Mouse (Mus musculus) B cell, adult 2 months (primary cell): ENCODE measurements around the gene Cux2.

Experiments
- DNase-seq, 2 experiments: peaks; one replicate each; pipeline ENCODE4 v3.0.0; 2022

The Cux2 gene

DNA sequence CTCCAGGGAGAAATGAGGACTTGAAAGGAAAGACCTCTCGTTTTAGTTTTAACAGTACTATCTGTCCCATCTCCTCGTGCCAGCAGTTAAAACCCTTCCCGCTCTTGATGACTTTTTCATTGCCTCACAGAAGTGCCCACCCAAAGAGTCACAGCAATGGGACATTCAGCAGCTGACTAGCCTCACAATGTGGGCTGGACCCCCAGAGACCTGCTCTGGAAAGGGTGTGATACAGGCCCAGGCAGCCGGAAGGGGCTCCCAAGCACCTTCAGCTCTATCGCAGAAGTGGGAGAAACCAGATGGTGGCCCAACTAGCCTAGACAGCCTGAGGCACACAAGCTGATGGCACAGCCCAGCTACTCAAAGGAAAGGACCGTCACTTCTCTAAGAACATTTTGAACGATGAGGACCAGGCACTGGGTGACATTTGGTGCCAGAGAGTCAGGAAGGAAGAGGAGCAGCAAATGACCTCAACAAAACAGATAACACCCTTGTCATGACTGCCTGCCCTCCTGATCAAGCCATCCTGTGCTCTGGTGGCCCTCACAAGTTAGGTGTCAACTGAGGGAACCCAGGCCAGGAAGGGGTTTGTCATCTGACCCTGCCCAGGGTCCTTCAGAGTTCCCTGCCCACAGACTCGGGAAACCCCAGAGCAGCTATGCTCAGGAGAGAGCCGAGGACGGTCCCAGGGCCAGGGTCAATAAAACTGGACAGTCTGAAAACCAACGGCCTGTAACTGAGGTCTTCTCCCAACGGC, 214.7 kb downstream of the Cux2 start:
- peak; percentile 36 to 46 for DNase-seq

DNA sequence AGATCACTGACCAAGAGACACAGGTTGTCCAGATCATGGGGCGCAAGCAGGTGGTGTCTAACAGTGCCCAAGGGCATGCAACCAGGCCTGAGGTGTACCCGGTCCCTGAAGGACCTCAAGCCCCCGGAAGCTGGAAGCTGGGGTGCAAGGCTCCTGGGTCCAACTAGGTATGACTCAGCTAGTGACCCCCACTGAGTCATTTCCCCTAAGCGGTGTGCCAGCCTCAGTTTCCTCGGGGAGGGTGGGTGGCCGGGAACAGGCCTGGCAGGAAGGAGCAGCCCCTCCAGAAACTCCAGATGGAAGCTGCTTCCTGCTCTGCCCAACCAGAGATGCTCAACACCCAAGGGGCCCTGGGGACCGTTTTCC, 215.7 kb downstream of the Cux2 start:
- DNase-seq: no peak

DNA sequence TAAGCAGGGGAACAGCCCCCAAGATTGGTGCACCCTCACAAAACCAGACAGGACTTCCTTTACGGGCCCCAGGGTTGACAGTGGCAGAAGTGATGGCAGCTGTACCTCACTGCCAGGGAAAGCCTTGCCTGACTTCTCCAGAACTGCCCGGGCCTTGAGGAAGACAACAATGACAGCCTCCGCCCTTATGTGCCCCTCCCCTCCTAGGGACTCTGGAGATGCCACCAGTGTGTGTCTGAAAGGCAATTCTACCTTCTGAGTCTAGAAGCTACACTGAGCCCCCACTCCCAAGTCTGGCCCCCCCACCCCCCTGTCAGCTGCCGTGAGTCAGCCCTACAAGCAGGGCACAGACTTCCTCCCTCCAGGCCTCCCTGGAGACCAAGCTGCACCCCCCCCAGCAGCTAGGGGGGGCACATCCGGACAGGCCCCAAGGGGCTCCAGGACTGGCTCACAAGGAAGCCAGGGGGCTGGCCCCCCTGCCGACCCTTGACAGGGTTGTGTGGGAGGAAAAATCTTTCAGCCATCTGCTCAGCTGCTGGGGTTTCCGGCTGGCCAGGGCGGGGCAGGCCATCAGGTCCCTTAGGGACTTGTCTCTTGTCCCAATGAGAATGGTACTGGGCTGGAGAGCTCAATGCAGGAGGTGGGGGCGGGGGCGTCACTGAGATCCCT, 216.2 kb downstream of the Cux2 start:
- peak; percentile 95 for DNase-seq

DNA sequence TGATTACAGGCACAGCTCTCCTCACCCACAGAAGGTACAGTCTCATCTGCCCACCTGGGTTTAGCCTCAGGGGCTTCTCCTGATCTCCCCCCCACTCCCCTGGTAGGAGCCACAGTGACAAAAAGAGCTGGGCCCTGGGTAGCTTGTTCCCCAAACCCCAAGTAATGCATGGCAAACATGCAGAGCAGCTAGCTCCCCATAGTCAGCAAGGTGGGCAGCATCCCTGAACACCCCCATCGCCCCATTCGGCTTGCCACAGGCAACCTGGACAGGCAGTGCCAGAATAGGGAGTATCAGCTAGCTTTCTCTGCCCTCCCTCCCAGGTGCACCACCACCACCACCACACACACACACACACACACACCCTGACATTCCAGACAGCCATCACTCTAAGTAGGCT, 216.7 kb downstream of the Cux2 start:
- DNase-seq: no peak

DNA sequence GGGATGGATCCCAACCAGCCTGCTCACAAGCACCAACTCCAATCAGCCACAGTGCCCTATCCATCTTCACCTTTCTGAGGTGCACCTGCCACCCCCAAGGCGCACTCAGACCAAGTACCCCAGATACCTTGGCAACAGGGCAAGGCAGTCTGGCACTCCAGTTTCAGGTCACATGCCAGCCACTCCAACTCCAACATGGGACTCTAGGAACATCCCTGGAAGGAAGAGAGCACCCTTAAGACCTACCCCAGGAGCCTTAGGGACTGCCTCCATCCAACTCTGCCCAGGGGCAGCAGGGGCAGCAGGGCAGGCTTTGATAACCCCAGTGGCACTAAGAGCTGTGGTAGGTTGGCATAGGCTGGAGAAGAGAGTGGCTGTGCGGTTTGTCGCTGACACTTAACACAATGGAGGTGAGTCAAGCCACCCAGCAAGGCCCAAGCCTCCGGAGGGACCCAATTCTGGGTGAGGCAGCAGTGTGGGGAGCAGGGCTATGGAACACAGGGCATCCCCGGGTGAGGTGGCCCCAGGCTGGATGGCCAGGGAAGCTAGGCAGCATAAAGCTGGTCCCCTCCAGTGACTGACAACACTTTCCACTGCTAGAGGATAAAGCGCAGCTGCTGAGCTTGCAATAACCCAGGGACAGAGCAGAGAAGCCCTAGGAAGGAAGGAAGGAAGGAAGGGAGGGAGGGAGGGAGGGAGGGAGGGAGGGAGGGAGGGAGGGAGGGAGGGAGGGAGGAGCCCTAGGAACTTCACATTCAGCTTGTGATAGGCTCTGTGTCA, 217.3 kb downstream of the Cux2 start:
- DNase-seq: no peak

DNA sequence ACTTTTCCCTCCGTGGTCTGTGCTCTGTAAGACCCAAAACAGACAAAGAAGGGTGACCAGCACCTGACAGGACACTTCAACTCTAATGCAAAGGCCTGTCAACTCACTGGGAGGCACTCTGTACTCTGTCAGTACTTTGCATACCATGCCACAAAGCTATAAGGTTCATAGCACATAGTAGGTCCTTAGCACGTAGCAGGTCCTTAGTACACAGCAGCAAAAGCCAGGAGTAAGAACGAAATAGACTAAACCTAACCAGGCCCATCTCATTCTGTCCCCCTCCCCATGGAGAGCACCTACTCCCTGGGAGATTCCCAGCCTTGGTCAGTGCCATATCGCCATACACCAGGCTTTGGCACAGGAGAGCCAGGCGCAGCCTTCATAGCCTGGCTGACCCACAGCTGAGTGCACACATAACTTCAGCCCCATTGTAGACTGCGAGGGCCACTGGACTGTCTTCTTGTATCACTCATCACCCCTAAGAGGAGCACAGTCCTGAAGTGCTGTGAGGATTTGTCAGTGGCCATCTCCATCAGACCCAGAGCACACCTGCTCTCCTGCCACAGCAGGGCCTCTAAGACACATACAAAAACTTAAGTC, 218.8 kb downstream of the Cux2 start:
- DNase-seq: no peak

DNA sequence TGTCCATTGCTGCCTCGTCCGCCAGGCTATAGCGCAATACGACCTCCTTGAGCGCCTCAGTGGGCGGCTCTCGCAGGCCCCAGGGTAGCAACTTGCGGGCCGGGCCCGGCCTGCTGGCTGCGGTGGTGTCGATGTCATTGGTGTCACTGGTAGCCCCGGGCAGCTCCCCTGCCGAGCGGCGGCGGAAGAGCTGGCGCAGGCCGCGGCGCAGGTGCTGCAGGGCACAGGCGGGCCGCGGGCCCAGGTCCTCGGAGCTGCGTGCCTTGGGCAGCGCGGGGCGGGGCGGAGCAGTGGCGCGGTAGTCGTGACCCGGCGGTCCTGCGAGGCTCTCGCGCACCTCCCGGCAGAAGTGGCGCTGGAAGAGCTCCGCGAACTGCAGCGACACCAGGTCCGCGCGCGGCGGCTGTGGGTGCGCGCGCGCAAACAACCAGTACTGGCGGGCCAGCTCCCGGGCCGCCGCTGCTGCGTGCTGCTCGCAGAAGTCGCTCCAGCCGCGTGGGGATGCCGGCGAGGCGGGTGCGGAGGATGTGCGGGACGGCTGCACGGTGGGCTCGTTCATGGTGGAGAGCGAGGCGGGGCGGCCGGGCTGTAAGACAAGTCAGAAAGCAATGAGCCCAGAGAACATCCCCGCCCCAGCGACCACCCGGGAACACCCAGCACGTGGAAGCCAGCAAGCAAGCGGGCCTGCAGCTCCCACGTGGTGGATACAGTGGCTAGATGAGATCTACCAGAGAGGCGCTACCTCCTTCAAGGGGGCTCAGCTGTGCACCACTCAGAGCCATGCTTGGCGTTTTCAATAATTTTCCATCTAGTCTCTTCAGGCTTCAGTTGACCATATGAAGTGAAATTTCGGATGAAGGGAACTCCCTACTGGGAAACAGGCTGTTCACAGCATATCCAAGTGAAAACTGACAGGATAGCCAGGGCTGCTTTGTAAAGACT, 221.1 kb downstream of the Cux2 start:
- no peak for DNase-seq

DNA sequence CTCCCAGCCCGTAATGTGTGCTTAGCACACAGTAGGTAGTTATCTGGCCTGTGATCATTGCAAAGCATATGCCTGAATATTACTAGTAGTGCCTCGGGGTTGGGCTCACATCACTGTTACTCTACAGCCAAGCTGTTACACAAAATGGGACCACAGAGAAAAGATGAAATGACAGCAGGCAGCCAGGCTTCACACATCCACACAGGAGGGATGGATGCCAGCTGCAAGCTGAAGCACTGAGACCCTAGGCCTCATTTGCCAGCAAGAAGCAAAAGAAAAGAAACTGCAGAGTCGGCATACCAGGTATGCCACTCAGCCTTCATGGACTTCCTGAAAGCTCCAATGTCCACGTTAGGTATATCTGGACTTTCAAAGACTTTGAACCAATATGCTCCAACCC, 222.0 kb downstream of the Cux2 start:
- DNase-seq: no peak

DNA sequence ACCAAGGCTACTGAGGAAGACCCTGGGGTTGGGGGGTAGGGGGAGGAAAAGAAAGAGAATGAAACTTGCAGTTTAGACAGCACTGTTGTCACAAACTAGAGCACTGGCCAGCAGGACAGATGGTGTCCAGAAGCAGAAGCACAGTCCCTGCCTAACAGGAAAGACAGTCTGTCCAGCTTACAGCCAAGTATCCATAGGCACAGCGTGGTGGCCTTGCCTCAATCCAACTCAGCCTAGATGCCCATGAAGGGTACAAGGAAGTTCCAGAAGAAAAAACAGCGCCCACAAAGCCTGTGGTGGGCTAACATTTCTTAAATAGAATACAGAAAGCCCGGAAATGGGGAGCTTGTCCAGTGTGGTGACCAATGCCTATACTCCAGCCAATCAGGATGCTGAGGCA, 224.3 kb downstream of the Cux2 start:
- DNase-seq: no peak

DNA sequence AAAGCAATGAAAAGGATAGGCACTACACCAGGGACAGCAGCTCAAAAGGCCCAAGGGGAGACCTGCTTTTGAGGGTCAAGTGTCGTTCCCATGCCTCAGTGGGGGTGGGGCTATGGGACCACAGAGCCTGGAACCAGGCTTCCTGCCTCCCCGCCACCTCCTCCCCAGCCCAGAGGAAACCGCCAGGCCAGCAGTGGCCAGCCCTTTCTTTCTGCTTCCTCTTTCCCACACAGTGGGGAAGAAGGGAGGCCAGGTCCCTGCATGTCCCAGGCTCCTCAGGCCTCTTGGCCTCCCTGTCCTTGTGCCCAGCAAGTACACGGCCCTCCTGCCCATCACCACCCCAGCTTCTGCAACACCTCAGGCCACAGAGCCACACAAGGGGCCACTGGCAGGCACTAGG, 225.8 kb downstream of the Cux2 start:
- DNase-seq: no peak

DNA sequence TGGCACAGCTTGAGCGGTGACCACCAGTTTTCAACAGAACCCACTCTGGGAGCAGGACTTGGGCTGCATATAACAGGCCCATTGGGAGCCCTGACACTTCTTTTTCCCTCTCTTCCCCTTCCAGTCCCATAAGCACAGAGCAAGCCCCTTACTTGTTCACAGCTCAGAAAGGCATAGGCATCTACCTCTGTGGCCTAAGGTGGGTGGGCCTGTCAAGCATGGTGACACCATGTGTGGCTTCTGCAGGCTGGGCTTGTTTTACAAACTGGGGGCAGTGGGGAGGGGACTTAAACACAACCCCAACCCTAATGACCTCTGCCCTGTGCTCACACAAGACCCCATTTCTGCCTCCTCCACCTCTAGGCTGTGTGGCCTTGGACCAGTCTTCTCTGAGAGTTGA, 226.2 kb downstream of the Cux2 start:
- DNase-seq: no peak

DNA sequence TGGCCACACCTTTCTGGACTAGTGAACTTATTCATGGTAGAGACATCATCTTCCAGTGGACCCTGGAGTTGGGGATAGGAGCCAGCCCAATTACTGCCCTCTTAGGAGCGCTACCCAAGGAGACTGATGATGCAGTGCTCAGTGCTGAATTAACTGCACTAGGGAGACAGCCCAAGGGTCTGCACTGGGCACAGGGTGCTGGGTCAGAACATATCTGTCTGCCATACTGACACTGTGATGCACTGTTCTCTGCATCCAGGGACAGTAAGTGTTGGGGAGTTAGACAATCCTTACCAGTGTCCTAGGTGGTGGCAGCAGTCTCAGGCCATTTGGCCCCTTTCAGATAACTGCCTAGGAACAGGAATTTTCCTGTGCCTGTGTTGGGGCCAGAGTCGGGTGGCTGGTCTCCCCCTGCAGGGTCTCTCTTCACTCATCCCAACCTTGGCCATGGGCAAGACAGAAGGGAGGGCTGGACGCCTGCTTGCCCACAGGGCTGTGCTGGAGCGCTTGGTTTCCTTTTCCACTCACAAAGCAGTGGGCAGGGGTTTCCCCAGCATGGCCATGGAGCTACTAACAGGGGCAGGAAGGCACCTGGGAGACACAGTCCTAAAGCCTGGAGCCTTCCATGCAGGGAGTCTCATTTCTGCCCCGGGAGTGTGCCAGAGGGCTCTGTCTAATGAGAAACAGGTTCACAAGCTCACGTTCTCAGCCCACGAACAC, 227.0 kb downstream of the Cux2 start:
- no peak for DNase-seq

DNA sequence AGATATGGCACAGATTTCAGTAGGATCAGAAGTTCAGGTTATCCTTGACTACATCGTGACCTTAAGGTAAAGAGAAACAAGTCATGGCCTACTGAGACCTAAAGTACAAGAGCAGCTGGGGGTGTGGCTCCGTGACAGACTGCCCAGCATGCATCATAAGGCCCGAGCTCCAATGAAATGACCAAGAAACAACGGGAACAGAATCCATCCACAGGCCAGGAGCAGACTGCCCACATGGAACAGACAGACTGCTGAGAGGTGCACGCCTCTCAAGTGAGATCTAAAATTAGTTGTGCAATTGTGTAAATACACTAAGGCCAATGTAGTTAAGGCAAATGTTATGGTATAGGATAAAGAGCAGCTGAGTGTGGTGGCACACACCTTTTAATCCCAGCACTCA, 228.3 kb downstream of the Cux2 start:
- no peak for DNase-seq

DNA sequence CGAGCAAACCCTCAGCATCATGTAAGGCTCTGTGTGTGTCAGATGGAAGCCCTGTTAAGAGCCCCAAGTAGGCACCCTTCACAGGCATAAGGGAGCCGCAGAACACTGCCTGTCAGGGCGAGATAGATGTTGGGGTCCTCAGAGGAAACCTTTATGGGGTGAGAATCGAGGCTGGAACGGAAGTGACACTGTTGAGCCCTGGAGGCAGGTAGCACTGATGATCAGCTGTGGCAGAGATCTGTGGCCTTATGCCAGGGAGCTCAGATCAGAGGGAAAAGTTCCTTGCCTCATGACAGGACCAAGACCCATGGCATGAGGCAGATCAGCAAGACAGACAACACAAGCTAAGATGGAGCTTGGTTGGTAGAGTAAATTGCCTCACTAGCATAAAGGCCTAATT, 228.8 kb downstream of the Cux2 start:
- no peak for DNase-seq

DNA sequence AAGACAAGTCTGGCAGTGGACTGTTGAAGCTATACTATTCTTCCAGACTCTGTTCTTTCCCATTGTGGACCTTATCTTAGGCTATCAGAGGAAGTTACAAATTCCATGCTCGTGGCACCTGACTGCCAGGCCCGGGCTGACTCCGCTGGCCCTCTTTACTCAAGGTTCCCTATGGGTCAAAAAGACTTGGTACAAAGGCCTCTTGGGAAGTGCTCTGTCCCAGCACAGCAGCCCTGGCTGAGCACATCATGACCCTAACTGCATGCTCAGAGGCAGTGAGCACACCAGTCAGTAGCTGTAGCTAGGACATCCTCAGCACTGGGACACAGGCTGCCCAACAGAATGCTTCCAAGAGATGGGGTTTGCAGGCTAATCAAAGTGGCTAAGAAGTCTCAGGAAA, 229.2 kb downstream of the Cux2 start:
- no peak for DNase-seq

DNA sequence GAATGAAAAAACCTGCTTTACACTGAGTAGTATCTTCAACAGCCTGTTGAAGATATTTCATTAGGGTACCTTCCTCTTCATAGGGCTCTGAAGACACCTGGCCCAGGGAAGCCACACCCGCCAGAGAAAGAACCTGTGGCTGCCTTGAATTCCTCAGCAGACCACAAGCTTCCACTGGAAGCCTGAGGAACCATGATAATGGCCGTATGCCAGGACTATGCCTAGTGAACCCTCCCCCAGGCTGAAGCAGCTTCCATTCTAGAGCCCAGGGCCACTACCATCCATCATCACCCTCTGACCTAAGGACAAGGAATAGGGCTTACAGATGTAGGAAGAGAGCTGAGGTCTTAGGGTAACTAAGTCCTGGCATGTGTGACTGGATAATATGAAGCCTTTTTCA, 229.7 kb downstream of the Cux2 start:
- no peak for DNase-seq

DNA sequence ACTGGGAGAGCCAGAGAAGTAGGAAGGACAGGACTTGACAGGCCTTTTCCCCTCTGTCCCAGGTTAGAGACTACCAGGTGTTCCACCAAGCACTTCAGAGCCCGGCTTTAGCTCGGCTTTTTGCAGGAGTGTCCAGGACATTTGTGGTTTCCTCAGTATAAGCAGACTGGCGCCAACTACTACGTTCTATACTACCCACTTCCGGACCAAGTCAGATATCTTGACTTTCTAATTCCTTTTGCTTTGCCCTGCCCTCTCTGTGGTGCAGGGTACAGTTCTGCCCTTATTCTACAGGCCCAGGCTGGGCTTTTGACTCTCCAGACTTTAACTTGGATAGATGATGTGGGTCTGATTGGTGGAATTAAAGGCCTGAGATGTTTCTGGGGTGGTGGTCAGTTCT, 230.3 kb downstream of the Cux2 start:
- no peak for DNase-seq

DNA sequence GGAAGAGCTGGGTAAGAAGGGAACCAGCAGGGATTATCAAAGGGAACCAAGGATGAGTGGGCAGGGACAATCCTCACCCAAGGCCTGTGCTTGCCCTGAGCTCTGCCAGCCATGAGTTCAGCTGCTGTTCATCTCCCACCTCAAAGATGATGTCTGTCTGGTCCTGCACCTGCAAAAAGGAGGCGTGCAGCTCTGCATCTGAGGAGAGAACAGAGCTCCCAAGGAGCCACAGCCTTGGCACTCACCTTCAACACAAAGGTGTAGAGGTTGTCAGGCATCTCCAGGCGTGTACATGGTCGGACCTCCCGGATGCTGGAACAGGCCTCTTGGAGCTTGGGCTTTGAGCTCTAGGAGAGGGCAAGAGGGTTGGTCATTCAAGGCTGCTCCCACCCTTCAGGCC, 231.0 kb downstream of the Cux2 start:
- no peak for DNase-seq

DNA sequence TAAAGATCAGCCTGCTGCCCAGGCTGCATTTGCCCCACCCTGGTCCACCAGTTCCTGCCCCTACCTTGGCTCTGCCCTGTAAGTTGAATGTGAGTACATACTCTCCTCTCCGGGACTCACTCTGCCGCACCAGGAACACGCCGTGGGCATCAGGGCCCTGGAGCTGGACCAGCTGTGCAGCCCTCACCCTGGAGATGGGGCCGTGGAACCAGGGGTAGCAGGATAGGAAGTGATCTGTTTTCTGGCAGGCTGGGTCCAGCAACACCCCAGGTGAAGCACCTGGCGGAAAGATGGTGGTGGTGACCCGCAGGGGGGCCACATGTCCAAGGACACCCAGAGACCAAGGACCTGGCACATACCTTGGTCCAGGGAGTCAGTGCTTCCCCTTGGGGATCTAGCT, 231.5 kb downstream of the Cux2 start:
- no peak for DNase-seq

DNA sequence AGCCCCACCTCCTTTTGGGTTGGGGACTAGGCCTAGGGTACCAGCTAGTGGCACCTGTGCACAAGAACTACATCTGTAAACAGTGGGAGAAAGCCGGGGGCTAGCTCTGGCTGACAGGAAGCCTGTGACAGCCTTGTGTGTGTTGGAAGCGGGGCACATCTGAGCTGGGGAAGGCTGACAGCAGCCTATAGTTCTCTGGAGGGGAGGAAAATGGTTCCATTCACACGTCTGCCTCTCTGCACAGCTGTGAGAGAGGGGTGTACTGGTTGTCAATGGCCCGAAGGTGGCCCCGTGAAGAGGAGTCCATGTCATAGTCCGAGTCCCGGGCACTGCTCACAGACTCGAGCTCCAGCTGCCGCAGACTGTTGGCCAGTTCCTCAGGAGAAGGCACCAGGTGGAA, 232.4 kb downstream of the Cux2 start:
- no peak for DNase-seq

DNA sequence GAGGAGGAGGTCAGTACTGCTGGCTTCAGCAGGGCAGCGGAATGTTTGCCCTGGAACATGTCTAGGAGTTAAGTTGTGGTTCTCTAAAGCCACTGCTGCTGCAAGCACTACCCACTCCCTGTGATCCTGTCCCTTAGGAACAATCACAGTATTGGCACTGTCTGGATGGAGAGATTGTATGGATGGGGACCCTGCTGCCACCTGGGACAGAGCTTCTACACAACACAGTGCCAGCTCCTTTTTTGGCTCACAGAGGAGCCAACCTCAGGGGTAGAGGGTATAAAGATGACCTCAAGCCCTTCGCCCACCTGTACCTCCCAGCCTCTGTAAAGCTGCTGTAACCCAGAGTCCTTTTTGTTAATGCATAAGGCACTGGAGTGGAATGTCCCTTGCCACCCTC, 233.3 kb downstream of the Cux2 start:
- no peak for DNase-seq

DNA sequence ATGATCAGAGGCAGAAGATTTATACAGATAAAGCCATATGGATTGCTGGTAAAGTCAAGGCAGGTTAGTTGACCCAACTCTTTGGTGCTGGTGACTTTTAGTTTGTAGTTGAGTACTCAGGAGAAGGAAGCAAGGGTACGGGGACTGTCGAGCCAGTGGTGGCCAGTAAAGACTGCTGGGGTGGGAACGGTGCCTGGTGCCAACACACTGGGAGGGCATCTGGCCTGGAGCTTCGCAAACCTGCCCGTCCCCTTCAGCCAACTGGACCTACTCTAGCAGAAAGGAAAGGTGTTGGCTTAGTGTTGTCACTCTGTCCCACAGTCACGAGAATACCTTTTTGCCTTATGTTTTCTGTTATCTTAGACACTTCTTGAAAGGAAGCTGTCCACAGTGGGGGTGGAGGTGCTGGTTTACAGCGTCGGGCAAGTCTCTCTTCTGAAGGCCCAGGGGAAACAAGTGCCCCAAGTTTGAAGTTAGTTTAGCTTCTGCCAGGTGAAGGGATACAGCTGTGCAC, 234.0 kb downstream of the Cux2 start:
- no peak for DNase-seq
